Mouse (Mus musculus) heart, embryonic 14.5 days (tissue): ENCODE data around the gene Mgat4a. TPM values are rescaled to one million over a fixed set of nuclear protein-coding genes. Genes with fewer than 3 reads are reported as not detected.
"Not testable (repeated sequence)": the region's sequence is repeated elsewhere in the genome, so short reads cannot be mapped to it uniquely, and the experiment has no call there.

Experiments
- ATAC-seq: fragments of 200-750 bp; cut with Nextera tagmentation; 2 replicates; pipeline ENCODE4 v1.8.0; 2017; ENCODE audit warnings: low read depth, moderate TSS enrichment; ENCODE audit not compliant: insufficient number of reproducible peaks, insufficient read depth, low FRiP score
- H3K27ac ChIP-seq, 2 experiments: fragments of 200-500 bp in 1 of 2; fragments of 300-500 bp in 1 of 2; sonication (generic) in 1 of 2; replicated peaks in 1 of 2; 2 replicates each; pipeline ENCODE4 v1.5.1; 2012 to 2014; ENCODE audit warnings: low read depth in 2 of 2, low read length in 2 of 2, control low read depth in 1 of 2, mild to moderate bottlenecking in 1 of 2, mixed read lengths in 1 of 2; ENCODE audit not compliant: control insufficient read depth in 1 of 2, insufficient read depth in 1 of 2
- H3K27me3 ChIP-seq: fragments of 300-500 bp; sonication (generic); 2 replicates; pipeline ENCODE4 v1.6.1; 2014; ENCODE audit warnings: mild to moderate bottlenecking, low read length, control low read depth; ENCODE audit not compliant: control insufficient read depth, insufficient read depth
- H3K36me3 ChIP-seq: fragments of 300-500 bp; sonication (generic); 2 replicates; pipeline ENCODE4 v1.6.1; 2014; ENCODE audit warnings: mild to moderate bottlenecking, control low read depth, low read length, mixed read lengths; ENCODE audit not compliant: control insufficient read depth, insufficient read depth
- H3K4me1 ChIP-seq, 2 experiments: fragments of 200-500 bp in 1 of 2; fragments of 300-500 bp in 1 of 2; sonication (generic) in 1 of 2; 2 replicates each; pipeline ENCODE4 v1.6.1; 2012 to 2014; ENCODE audit warnings: low read length in 2 of 2, control low read depth in 1 of 2, mixed read lengths in 1 of 2; ENCODE audit not compliant: control insufficient read depth in 2 of 2, insufficient read depth in 2 of 2
- H3K4me2 ChIP-seq: fragments of 300-500 bp; sonication (generic); 2 replicates; pipeline ENCODE4 v1.6.1; 2014; ENCODE audit warnings: mild to moderate bottlenecking, low read length
- H3K4me3 ChIP-seq, 2 experiments: fragments of 200-500 bp in 1 of 2; fragments of 300-500 bp in 1 of 2; sonication (generic) in 1 of 2; 2 replicates each; pipeline ENCODE4 v1.5.1; 2012 to 2014; ENCODE audit warnings: low read length in 2 of 2, mild to moderate bottlenecking in 2 of 2, control low read depth in 1 of 2, low read depth in 1 of 2, moderate library complexity in 1 of 2; ENCODE audit not compliant: control insufficient read depth in 1 of 2, insufficient read depth in 1 of 2
- H3K9ac ChIP-seq: fragments of 300-500 bp; sonication (generic); 2 replicates; pipeline ENCODE4 v1.6.1; 2014; ENCODE audit warnings: mild to moderate bottlenecking, low read length
- H3K9me3 ChIP-seq: fragments of 300-500 bp; sonication (generic); 2 replicates; pipeline ENCODE4 v1.6.1; 2016; ENCODE audit warnings: low read length, control low read depth; ENCODE audit not compliant: control insufficient read depth
- WGBS: fragments of 180-500 bp; shearing (Covaris S2); extraction: QIAGEN DNeasy Blood & Tissue Kit; methylation state at CpG from one replicate; pipeline ENCODE4 v1.1.7; 2014; 5-methylcytosine and 5-hydroxymethylcytosine counted together
- polyA plus RNA-seq: library from polyadenylated mRNA; unstranded; fragments of >200 nt; fragmentation: Nextera tagmentation; extraction: Ambion mirVana; gene quantifications from 2 replicates; pipeline ENCODE4 v1.2.1, GENCODE M21; 2014

Gene Mgat4a
- polyA plus RNA-seq, 1 experiment from 2014 or later: 5.8 TPM

- Histone ChIP-seq H3K27ac (no peak overlapping the region), H3K4me2 (no peak overlapping the region), H3K36me3 (no peaks in the 10 kb centered on the region), H3K9ac (no peak overlapping the region), H3K9me3 (no peaks in the 10 kb centered on the region), H3K4me1 (no peaks in the 10 kb centered on the region; a peak in 1 of 4 replicates), H3K4me3 (no peak overlapping the region), H3K27me3 (no peaks in the 10 kb centered on the region)
- 84% methylated on average over 8 of the region's 8 CpGs for WGBS
- ATAC-seq: no peak
Measured at GRCm38 (mm10) chr1:37530061-37530460, 10.8 kb downstream of the Mgat4a start.

DNA sequence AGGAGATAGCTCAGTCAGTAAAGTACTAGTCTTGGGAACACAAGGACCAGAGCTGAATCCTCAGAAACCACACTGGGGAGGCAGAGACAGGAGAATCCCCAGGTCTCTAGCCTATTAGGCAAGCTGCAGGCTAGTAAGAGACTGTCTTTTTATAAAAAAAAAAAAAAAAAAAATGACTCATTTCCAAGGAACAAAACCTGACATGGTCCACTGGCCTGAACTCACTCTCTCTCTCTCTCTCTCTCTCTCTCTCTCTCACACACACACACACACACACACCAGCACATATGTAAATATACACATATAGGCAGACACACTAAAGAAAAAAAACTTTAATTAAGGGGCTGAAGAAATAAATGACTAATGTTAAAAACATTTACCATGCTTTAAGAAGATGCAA, 14.6 kb downstream of the Mgat4a start:
- H3K27me3 ChIP-seq: no peaks in the 10 kb centered on the region
- no peaks in the 10 kb centered on the region for H3K36me3 ChIP-seq
- no peak overlapping the region for H3K4me3 ChIP-seq
- no peaks in the 10 kb centered on the region for H3K9me3 ChIP-seq
- no peaks in the 10 kb centered on the region; a peak in 1 of 4 replicates for H3K4me1 ChIP-seq
- no peak for ATAC-seq
- no peak overlapping the region for H3K9ac ChIP-seq
- no peak overlapping the region for H3K4me2 ChIP-seq
- no peak overlapping the region for H3K27ac ChIP-seq

DNA sequence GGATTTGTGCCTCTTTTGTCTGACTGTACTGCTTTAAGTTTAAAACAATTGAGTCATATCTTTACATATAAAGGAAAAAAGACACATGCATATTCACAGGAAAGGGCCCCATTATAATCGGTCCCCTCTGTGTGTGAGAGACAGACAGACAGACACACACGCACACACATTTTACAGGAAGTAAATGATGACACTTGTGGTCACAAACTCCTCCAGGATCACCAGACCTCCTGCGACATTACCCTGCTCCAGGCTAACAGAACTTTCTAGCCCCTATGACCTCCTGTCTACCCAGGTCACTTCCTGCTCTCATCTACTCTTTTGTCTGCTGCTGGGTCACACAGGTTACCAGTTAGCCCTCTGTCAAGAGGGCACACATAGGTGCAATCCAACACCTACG, 16.1 kb downstream of the Mgat4a start:
- H3K27ac ChIP-seq: no peak overlapping the region
- no peaks in the 10 kb centered on the region for H3K27me3 ChIP-seq
- no peak overlapping the region for H3K9ac ChIP-seq
- no peaks in the 10 kb centered on the region for H3K9me3 ChIP-seq
- no peak overlapping the region for H3K4me2 ChIP-seq
- no peak overlapping the region for H3K4me3 ChIP-seq
- no peaks in the 10 kb centered on the region for H3K36me3 ChIP-seq
- ATAC-seq: no peak
- 88% methylated on average over 4 of the region's 4 CpGs for WGBS
- H3K4me1 ChIP-seq: peaks cover 0 to 7% of the 10 kb centered on the region in 2 experiments; a peak in 2 of 4 replicates

GRCm38 (mm10) chr1:37524122-37524521, 16.7 kb downstream of the Mgat4a start:
- not testable (repeated sequence) for H3K27ac ChIP-seq, H3K27me3 ChIP-seq, H3K4me1 ChIP-seq, H3K4me2 ChIP-seq, ATAC-seq, H3K4me3 ChIP-seq, H3K9ac ChIP-seq, H3K9me3 ChIP-seq, H3K36me3 ChIP-seq
- 82% methylated on average over 4 of the region's 4 CpGs for WGBS

DNA sequence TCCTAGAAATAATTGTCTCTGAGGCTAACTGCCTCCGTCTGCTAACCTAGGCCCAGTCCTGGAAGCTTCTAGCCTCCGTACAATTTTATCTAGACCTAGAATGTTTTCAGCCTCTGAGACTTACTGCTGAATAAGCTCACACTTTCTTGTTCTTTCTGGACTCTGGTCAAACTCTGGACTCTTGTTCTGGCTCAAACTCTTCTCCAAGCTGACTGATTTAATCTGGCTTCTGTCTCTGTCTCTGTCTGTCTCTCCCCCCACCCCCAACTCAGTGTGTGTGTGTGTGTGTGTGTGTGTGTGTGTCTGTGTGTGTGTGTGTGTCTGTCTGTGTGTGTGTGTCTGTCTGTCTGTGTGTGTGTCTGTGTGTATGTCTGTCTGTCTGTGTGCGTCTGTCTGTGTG, 17.3 kb downstream of the Mgat4a start:
- not testable (repeated sequence) for H3K4me1 ChIP-seq, H3K4me2 ChIP-seq, ATAC-seq, H3K4me3 ChIP-seq, H3K36me3 ChIP-seq, H3K27me3 ChIP-seq, H3K9me3 ChIP-seq, H3K9ac ChIP-seq, H3K27ac ChIP-seq
- 74% methylated on average over 3 of the region's 3 CpGs for WGBS

GRCm38 (mm10) chr1:37522101-37522500, 18.7 kb downstream of the Mgat4a start:
- Histone ChIP-seq H3K36me3 (no peaks in the 10 kb centered on the region), H3K27me3 (no peaks in the 10 kb centered on the region), H3K27ac (no peak overlapping the region), H3K4me3 (no peak overlapping the region), H3K4me1 (peaks cover 0 to 7% of the 10 kb centered on the region in 2 experiments; a peak in 3 of 4 replicates), H3K9me3 (no peaks in the 10 kb centered on the region; the same call in 1 of the 2 replicates), H3K9ac (no peak overlapping the region), H3K4me2 (no peak overlapping the region)
- WGBS: 74% methylated on average over 5 of the region's 5 CpGs
- ATAC-seq: no peak

DNA sequence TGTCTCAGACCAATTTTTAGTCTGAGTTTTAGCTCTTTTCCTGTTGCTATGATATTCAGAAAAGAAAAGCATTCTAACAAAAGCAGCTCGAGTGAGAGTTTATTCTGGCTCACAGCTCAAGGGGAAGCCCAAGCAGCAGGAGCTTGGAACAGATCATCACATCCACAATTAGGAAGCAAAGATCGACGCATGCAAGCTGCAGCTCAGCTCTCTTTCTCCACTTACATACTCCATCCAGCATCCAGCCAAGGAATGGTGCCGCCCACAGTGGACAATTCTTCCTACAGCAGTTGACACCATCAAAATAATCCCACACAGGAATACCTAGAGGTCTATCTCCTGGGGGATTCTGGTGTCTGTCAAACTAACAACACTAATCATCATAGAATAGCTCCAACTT, 22.0 kb downstream of the Mgat4a start:
- Histone ChIP-seq H3K4me3 (no peak overlapping the region), H3K9ac (no peak overlapping the region), H3K4me2 (no peak overlapping the region), H3K9me3 (no peaks in the 10 kb centered on the region; the same call in 1 of the 2 replicates), H3K27me3 (no peaks in the 10 kb centered on the region), H3K27ac (no peak overlapping the region), H3K36me3 (no peaks in the 10 kb centered on the region), H3K4me1 (peaks cover 0 to 7% of the 10 kb centered on the region in 2 experiments; a peak in 2 of 4 replicates)
- no peak for ATAC-seq
- 76% methylated on average over 4 of the region's 4 CpGs for WGBS

DNA sequence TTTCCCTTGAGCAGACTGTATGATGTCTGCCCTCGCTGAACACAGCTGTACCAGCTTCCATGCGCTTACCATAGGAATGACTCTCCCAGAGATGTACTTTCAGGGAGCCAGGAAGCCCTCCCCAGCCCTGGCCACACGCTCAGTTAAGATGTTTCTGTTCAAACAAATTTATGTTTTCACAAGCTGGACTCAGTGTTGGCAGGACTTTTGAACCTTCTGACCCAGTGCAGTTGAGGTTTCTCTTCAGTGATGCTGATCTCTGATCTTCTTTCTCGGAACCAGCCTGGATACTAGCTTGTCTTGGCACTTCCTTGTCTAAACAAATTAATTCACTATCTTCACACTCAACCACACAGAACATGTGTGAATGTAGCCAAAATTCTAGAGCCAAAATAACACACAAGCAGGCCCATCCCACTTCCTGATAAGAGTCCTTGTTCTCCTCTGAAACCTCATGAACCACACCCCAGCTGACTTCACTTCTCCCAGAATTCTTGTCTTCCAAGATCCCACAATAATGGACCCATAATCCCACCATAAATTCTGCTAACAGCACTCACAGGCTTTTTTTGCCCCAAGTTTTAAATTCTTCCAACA, 22.6 kb downstream of the Mgat4a start:
- Histone ChIP-seq H3K27ac (no peak overlapping the region), H3K27me3 (no peaks in the 10 kb centered on the region), H3K4me2 (no peak overlapping the region), H3K9me3 (no peaks in the 10 kb centered on the region; the same call in 1 of the 2 replicates), H3K4me3 (no peak overlapping the region), H3K4me1 (peaks cover 2 to 9% of the 10 kb centered on the region in 2 experiments), H3K36me3 (no peaks in the 10 kb centered on the region), H3K9ac (no peak overlapping the region)
- no peak for ATAC-seq
- 70% methylated on average over 4 of the region's 4 CpGs for WGBS
